Mouse (Mus musculus) lung, embryonic 16.5 days (tissue): ENCODE results near the gene Aurkb. TPM values are rescaled to one million over a fixed set of nuclear protein-coding genes. Genes with fewer than 3 reads are reported as not detected.

Experiments used
- ATAC-seq: fragments of 200-750 bp; cut with Nextera tagmentation; 2 replicates; pipeline ENCODE4 v1.8.0; 2017; ENCODE audit warnings: low read depth, mild to moderate bottlenecking, moderate library complexity
- H3K27ac ChIP-seq: fragments of 300-500 bp; sonication (generic); 2 replicates; pipeline ENCODE4 v1.5.1; 2014; ENCODE audit warnings: mild to moderate bottlenecking, control low read depth, low read length
- H3K27me3 ChIP-seq: fragments of 300-500 bp; sonication (generic); 2 replicates; pipeline ENCODE4 v1.6.1; 2014; ENCODE audit warnings: low read depth, low read length, mixed read lengths; ENCODE audit not compliant: control insufficient read depth, insufficient read depth
- H3K36me3 ChIP-seq: fragments of 300-500 bp; sonication (generic); 2 replicates; pipeline ENCODE4 v1.6.1; 2014; ENCODE audit warnings: low read length; ENCODE audit not compliant: control insufficient read depth, insufficient read depth
- H3K4me1 ChIP-seq: fragments of 300-500 bp; sonication (generic); replicated peaks from 2 replicates; pipeline ENCODE4 v1.6.1; 2014; ENCODE audit warnings: low read length, mixed read lengths; ENCODE audit not compliant: control insufficient read depth, insufficient read depth
- H3K4me2 ChIP-seq: fragments of 300-500 bp; sonication (generic); 2 replicates; pipeline ENCODE4 v1.6.1; 2014; ENCODE audit warnings: low read depth, low read length, control low read depth
- H3K4me3 ChIP-seq: fragments of 300-500 bp; sonication (generic); 2 replicates; pipeline ENCODE4 v1.5.1; 2014; ENCODE audit warnings: mild to moderate bottlenecking, low read length, control low read depth
- H3K9ac ChIP-seq: fragments of 300-500 bp; sonication (generic); 2 replicates; pipeline ENCODE4 v1.6.1; 2014; ENCODE audit warnings: low read length, control low read depth
- H3K9me3 ChIP-seq: fragments of 300-500 bp; sonication (generic); 2 replicates; pipeline ENCODE4 v1.6.1; 2016; ENCODE audit warnings: low read length; ENCODE audit not compliant: control insufficient read depth
- WGBS: fragments of 180-500 bp; shearing (Covaris S2); extraction: QIAGEN DNeasy Blood & Tissue Kit; methylation state at CpG from one replicate; pipeline ENCODE4 v1.1.7; 2014; 5-methylcytosine and 5-hydroxymethylcytosine counted together
- polyA plus RNA-seq: library from polyadenylated mRNA; unstranded; fragments of >200 nt; fragmentation: Nextera tagmentation; extraction: Ambion mirVana; gene quantifications from 2 replicates; pipeline ENCODE4 v1.2.1, GENCODE M21; 2015

Gene Aurkb
- polyA plus RNA-seq, 1 experiment from 2014 or later, result 189 TPM

DNA sequence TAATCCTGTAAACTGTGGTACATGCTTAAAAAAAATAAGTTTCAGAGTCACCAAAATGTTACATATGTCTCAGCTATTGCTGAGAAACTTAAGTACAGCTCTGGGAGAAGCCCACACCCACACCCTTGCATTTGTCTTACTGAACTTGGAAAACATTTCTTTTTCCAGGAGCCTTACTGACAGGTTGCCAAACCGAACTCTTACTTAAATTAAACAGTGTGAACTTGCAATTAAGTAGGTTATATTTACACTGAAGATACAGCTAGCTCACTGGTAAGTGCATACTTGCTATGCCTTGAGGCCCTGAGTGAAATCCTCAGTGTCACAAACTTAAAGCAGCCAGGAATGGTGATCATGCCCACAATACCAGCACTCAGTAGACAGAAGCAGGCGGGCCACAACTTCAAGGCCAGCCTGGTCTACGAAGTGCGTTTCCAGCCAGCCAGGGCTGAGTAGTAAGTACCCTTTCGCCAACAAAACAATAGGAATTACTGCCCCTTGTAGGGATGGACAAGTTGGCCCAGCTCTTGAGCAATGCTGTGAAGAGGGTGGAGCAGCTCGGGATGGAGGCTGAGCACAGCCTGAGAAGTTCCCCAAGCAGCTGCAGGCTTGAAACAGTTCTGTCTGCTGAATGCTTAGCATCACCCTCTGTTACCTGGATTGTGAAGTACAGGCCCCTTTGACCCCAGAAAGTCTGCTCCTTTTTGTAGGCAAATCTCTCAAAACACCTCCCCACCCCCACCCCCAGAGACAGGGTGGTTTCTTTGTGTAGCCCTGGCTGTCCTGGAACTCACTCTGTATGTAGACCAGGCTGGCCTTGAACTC, 28.7 kb downstream of the Aurkb start:
- Histone ChIP-seq H3K27ac (peak overlapping the region; percentile 48), H3K36me3 (no peaks in the 10 kb centered on the region), H3K4me1 (peaks cover 21% of the 10 kb centered on the region), H3K9ac (no peak overlapping the region), H3K27me3 (no peaks in the 10 kb centered on the region), H3K4me2 (no peak overlapping the region), H3K4me3 (no peak overlapping the region), H3K9me3 (no peaks in the 10 kb centered on the region)
- 29% methylated on average over 6 of the region's 6 CpGs for WGBS
- ATAC-seq, result no peak

DNA sequence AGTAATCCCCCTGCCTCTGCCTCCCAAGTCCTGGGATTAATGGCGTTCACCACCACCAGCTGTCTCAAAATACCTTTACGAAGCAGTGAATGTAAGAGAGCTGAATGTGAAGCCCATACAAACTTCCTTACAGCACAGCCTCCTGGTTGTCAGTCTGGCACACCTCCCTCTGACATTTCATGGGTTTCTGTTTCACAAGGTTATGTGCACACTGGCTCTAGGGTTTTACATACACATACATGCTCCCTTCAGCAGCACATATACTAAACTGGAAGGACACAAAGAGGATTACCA, 29.3 kb downstream of the Aurkb start:
- ATAC-seq, result no peak
- Histone ChIP-seq H3K9me3 (no peaks in the 10 kb centered on the region), H3K4me2 (no peak overlapping the region), H3K27me3 (no peaks in the 10 kb centered on the region), H3K27ac (no peak overlapping the region), H3K4me3 (no peak overlapping the region), H3K9ac (no peak overlapping the region), H3K36me3 (no peaks in the 10 kb centered on the region), H3K4me1 (peaks cover 20% of the 10 kb centered on the region)
- 51% methylated on average over 2 of the region's 2 CpGs for WGBS

DNA sequence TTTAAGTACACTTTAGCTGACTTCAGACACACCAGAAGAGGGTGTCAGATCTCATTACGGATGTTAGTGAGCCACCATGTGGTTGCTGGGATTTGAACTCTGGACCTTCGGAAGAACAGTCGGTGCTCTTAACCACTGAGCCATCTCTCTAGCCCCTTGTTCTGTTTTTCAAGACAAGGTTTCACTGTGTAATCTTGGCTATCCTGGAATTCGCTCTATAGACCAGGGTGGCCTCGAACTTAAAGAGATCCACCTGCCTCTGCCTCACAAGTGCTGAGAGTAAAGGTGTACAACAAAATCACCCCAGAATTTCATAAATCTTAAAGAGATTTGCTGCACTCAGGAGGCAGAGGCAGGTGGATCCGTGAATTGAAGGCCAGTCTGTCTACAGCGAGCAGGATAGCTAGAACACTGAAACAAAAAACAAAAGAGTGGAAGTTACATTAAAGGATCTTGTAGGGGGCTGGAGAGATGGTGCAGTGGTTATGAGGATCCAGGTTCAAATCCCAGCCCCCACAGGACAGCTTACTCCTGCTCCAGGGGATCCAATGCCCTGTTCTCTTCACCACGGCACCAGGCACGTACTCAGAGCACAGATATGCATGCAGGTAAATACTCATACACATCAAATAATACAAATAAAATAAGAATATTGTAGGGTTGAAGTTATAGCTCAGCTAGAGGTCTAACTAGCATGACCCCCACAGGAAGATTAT, 30.5 kb downstream of the Aurkb start:
- no peak for ATAC-seq
- Histone ChIP-seq H3K9me3 (no peaks in the 10 kb centered on the region), H3K4me3 (no peak overlapping the region), H3K27me3 (no peaks in the 10 kb centered on the region), H3K4me1 (peaks cover 17% of the 10 kb centered on the region), H3K9ac (no peak overlapping the region), H3K4me2 (no peak overlapping the region), H3K36me3 (no peaks in the 10 kb centered on the region), H3K27ac (no peak overlapping the region)
- 53% methylated on average over 8 of the region's 9 CpGs for WGBS

DNA sequence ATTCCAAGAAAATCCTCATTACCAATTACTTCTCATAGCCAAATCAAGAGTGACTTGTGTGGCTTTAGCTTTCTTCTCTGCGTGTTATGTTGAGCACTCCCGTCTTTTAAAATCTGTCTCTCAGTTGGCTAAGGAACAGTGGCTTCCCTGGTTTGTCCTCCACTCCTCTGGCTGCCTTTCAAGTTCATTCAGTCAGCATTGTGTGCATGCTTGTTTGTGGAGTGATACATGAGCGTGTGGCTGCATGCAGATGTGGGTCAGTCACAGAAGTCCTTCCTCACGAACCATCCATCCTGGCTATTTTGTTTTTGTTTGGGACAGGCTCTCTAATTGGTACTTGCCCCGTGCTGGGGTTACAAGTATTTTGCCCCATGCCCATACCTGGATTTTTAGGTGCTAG, 31.1 kb downstream of the Aurkb start:
- Histone ChIP-seq H3K27me3 (no peaks in the 10 kb centered on the region), H3K9me3 (no peaks in the 10 kb centered on the region), H3K36me3 (no peaks in the 10 kb centered on the region), H3K4me1 (peaks cover 13% of the 10 kb centered on the region), H3K27ac (no peak overlapping the region), H3K4me2 (no peak overlapping the region), H3K4me3 (no peak overlapping the region), H3K9ac (no peak overlapping the region)
- 65% methylated on average over 5 of the region's 5 CpGs for WGBS
- ATAC-seq, result no peak

DNA sequence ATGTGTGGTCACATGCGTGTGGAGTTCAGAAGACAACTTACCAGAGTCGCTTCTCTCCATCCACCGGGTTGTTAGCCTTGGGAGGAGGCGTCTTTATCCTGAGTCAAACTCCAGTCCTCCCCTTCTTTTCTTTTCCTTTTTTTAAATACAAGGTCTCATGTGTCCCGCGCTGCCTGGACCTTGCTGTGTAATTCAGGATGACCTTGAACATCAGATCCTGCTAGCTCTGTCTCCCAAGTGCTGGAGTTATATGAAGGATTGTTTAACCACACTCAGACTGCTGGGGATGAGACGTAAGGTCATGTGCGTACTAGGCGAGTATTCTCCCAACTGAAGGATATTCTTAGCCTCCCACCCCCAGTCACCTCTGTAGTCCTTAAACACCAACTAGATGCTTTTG, 31.9 kb downstream of the Aurkb start:
- Histone ChIP-seq H3K4me2 (no peak overlapping the region), H3K27ac (no peak overlapping the region), H3K9me3 (no peaks in the 10 kb centered on the region), H3K27me3 (no peaks in the 10 kb centered on the region), H3K36me3 (no peaks in the 10 kb centered on the region), H3K9ac (no peak overlapping the region), H3K4me1 (peaks cover 8% of the 10 kb centered on the region), H3K4me3 (no peak overlapping the region)
- no peak for ATAC-seq
- WGBS, result 78% methylated on average over 9 of the region's 9 CpGs

DNA sequence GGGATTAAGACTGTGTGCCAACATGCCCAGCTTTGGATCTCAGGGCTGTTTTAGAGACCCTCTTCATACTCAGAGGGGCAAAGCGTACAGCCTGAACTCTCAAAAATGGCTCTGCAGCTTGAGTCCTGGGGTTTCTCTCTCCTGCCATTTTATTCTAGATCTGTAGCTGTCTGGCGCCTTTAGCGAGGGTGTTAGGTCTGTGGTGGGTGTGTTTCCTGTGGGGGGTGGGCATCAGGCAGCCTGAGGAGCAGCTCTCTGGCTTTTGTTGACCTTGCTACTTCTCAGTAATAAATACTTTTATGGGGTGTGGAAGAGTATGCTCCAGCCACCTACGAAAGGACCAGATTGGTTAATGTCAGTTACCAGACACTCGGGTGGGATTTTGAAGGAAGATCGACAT, 32.6 kb downstream of the Aurkb start:
- no peak overlapping the region for H3K4me3 ChIP-seq
- H3K4me1 ChIP-seq, result peaks cover 5% of the 10 kb centered on the region
- H3K9ac ChIP-seq, result no peak overlapping the region
- H3K27me3 ChIP-seq, result no peaks in the 10 kb centered on the region
- 63% methylated on average over 6 of the region's 6 CpGs for WGBS
- H3K36me3 ChIP-seq, result no peaks in the 10 kb centered on the region
- no peak for ATAC-seq
- H3K27ac ChIP-seq, result no peak overlapping the region
- H3K4me2 ChIP-seq, result no peak overlapping the region
- H3K9me3 ChIP-seq, result no peaks in the 10 kb centered on the region

DNA sequence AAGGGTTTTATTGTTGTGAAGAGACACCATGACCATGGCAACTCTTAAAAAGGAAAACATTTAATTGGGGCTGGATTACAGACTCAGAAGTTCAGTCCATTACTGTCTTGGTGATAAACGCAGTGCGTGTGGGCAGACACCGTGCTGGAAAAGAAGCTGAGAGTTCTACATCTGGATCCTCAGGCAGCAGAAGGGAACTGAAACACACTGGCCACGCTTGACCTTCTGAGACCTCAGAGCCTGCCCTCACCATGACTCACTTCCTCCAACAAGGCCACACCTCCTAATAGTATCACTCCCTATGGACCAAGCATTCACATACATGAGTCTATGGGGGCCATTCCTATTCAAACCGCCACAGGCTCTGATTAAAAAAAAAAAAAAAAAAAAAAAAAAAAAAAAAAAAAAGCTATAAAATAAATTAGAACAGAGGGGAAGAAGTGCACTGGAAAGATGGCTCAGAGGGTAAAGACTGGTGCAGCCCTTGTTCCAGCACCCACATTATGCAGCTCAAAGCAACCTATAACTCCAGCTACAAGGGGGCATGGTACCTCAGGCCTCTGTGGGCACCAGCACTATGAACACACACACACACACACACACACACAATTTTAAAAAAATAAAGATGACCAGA, 33.5 kb downstream of the Aurkb start:
- Histone ChIP-seq H3K27ac (no peak overlapping the region), H3K9ac (no peak overlapping the region), H3K4me3 (no peak overlapping the region), H3K27me3 (no peaks in the 10 kb centered on the region), H3K36me3 (no peaks in the 10 kb centered on the region), H3K9me3 (no peaks in the 10 kb centered on the region), H3K4me2 (no peak overlapping the region), H3K4me1 (peaks cover 4% of the 10 kb centered on the region)
- 62% methylated on average over 5 of the region's 5 CpGs for WGBS
- no peak for ATAC-seq

DNA sequence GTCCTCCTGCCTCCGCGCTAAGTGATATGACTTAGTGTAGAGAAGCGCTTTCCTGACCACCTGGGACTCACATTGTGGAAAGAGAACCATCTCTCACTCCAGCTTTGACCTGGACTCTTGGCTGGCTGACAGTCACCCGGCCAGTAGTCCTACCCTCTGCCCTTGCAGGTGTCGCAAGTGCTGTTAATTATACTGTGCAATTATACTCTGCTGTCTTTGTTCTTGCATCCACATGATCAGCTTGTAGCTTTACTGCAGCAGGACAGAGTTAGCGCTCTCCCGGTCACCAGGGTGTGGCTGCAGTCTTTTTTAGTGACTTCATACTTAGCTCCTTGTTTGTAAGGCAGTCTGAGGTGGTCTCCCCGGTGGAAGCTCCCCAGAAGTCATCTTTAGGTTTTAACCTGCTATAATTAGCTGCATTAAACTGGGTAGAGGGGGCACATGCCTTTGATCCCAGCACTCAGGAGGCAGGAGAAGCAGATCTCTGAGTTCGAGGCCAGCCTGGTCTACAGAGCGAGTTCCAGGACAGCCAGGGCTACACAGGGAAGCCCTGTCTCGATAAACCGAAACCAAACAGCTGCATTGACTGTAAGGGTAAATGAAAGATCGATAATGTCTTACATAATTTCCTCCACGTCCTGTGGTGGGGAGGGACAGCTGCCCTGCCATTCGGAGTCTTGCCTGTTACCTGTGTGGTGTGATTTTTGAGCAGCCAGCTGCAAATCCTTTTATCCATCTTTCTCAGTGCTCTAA, 34.8 kb downstream of the Aurkb start:
- Histone ChIP-seq H3K9ac (no peak overlapping the region), H3K4me3 (no peak overlapping the region), H3K27ac (no peak overlapping the region), H3K4me2 (no peak overlapping the region), H3K36me3 (no peaks in the 10 kb centered on the region), H3K9me3 (no peaks in the 10 kb centered on the region), H3K27me3 (no peaks in the 10 kb centered on the region), H3K4me1 (no peaks in the 10 kb centered on the region)
- no peak for ATAC-seq
- 77% methylated on average over 15 of the region's 15 CpGs for WGBS

DNA sequence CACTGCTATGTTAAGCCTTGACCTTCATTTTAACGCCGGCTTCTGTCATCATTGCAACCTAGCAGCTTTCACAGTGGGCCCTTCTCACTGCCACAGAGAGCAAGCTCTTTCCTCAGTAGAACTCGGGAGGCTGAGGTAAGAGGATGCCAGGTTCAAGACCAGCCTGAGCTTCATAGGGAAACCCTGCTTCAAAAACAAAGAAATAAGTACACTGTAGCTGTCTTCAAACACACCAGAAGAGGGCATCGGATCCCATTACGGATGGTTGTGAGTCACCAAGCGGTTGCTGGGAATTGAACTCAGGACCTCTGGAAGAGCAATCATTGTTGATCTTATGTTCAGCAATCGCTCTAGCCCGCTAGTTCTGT, 35.4 kb downstream of the Aurkb start:
- H3K27ac ChIP-seq, result no peak overlapping the region
- H3K27me3 ChIP-seq, result no peaks in the 10 kb centered on the region
- ATAC-seq, result no peak
- H3K9ac ChIP-seq, result no peak overlapping the region
- H3K4me1 ChIP-seq, result no peaks in the 10 kb centered on the region
- 85% methylated on average over 8 of the region's 8 CpGs for WGBS
- no peaks in the 10 kb centered on the region for H3K9me3 ChIP-seq
- no peak overlapping the region for H3K4me3 ChIP-seq
- H3K36me3 ChIP-seq, result no peaks in the 10 kb centered on the region
- H3K4me2 ChIP-seq, result no peak overlapping the region
